Mouse (Mus musculus) MEL (cell line): ENCODE results near the gene Pxmp2.

ENCODE experiments used
- BHLHE40 ChIP-seq: IDR thresholded peaks from 2 replicates; pipeline ENCODE4 v1.6.1; 2012; ENCODE audit warnings: low read depth, mild to moderate bottlenecking, inconsistent platforms, low read length, improper control_type of control experiment, borderline replicate concordance
- CHD2 ChIP-seq: IDR thresholded peaks from 2 replicates; pipeline ENCODE4 v1.6.1; 2011; ENCODE audit warnings: low read length, improper control_type of control experiment
- KAT2A ChIP-seq: conservative IDR thresholded peaks from 2 replicates; pipeline ENCODE4 v1.6.1; 2012; ENCODE audit warnings: low read depth, low read length, improper control_type of control experiment, inconsistent platforms
- MAFK ChIP-seq: IDR thresholded peaks from 2 replicates; pipeline ENCODE4 v1.6.1; 2011; ENCODE audit warnings: low read depth, mild to moderate bottlenecking, low read length, improper control_type of control experiment, borderline replicate concordance
- POLR2A ChIP-seq, 2 experiments: IDR thresholded peaks; 2 replicates each; pipeline ENCODE4 v1.6.1; 2011 to 2012; ENCODE audit warnings: low read length in 2 of 2, mild to moderate bottlenecking in 2 of 2, control low read depth in 1 of 2, improper control_type of control experiment in 1 of 2, low read depth in 1 of 2, moderate library complexity in 1 of 2; ENCODE audit not compliant: control insufficient read depth in 1 of 2, insufficient read depth in 1 of 2, poor library complexity in 1 of 2
- POLR2AphosphoS2 ChIP-seq: IDR thresholded peaks from 2 replicates; pipeline ENCODE4 v1.6.1; 2011; ENCODE audit warnings: low read length, improper control_type of control experiment

GRCm38 (mm10) chr5:110276391-110276790 lies 9.6 kb downstream of the Pxmp2 start:
- TF ChIP-seq BHLHE40 (no peak), POLR2A (IDR thresholded peaks at IDR 0.05; ENCODE audit: control insufficient read depth in 1 of 2, insufficient read depth in 1 of 2, low read depth in 1 of 2, low read length in 2 of 2, poor library complexity in 1 of 2) (no peak), CHD2 (no peak), KAT2A (no peak), POLR2AphosphoS2 (no peak), MAFK (no peak)
